Mouse (Mus musculus) heart, embryonic 10.5 days (tissue): Measurements from ENCODE around the gene Epn3. TPM values are rescaled to one million over a fixed set of nuclear protein-coding genes. Genes with fewer than 3 reads are reported as not detected.

ENCODE experiments used
- DNase-seq: peaks from one replicate; pipeline ENCODE4 v3.0.0-alpha.2; 2017; ENCODE audit warnings: low spot score
- H3K27ac ChIP-seq: fragments of 300-500 bp; sonication (generic); 2 replicates; pipeline ENCODE4 v1.5.1; 2016; ENCODE audit warnings: mild to moderate bottlenecking
- H3K27me3 ChIP-seq: fragments of 300-500 bp; sonication (generic); 2 replicates; pipeline ENCODE4 v1.6.1; 2016; ENCODE audit warnings: mild to moderate bottlenecking; ENCODE audit not compliant: poor library complexity, insufficient read depth, severe bottlenecking
- H3K36me3 ChIP-seq: fragments of 300-500 bp; sonication (generic); 2 replicates; pipeline ENCODE4 v1.6.1; 2016; ENCODE audit warnings: mild to moderate bottlenecking, moderate library complexity
- H3K4me1 ChIP-seq: fragments of 300-500 bp; sonication (generic); 2 replicates; pipeline ENCODE4 v1.6.1; 2016; ENCODE audit warnings: mild to moderate bottlenecking
- H3K4me3 ChIP-seq: fragments of 300-500 bp; sonication (generic); 2 replicates; pipeline ENCODE4 v1.5.1; 2016; ENCODE audit warnings: mild to moderate bottlenecking, moderate library complexity
- H3K9me3 ChIP-seq: fragments of 300-500 bp; sonication (generic); 2 replicates; pipeline ENCODE4 v1.6.1; 2016; ENCODE audit warnings: mild to moderate bottlenecking, moderate library complexity
- WGBS: fragments of 180-500 bp; shearing (Covaris S2); methylation state at CpG from one replicate; pipeline ENCODE4 v1.1.7; 2016; 5-methylcytosine and 5-hydroxymethylcytosine counted together
- polyA plus RNA-seq: library from polyadenylated mRNA; unstranded; fragments of >200 nt; fragmentation: Nextera tagmentation; extraction: Ambion mirVana; gene quantifications from 2 replicates; pipeline ENCODE4 v1.2.1, GENCODE M21; 2016

Gene Epn3
- polyA plus RNA-seq, 1 experiment from 2014 or later: 7.7 TPM

GRCm38 (mm10) chr11:94473707-94474543 lies 25.8 kb downstream of the Epn3 start, which contains the start of gene Cacna1g:
Gene Cacna1g, minus strand, starts transcription at chr11:94474198.
- peak within 1 kb of the TSS; percentile 69 for H3K27ac ChIP-seq
- H3K9me3 ChIP-seq: no peaks in the 10 kb centered on the region
- DNase-seq: peak; percentile 88
- H3K36me3 ChIP-seq: no peaks in the 10 kb centered on the region
- H3K4me1 ChIP-seq: peaks cover 56% of the 10 kb centered on the region
- peak within 1 kb of the TSS; percentile 71 for H3K4me3 ChIP-seq
- under 1% methylated on average over 62 of the region's 71 CpGs for WGBS
- peaks cover 93% of the 10 kb centered on the region for H3K27me3 ChIP-seq

GRCm38 (mm10) chr11:94472916-94473706 lies 26.7 kb downstream of the Epn3 start:
- H3K27me3 ChIP-seq: peaks cover 85% of the 10 kb centered on the region
- peak overlapping the region; percentile 69 for H3K27ac ChIP-seq
- WGBS: under 1% methylated on average over 49 of the region's 52 CpGs
- no peaks in the 10 kb centered on the region for H3K9me3 ChIP-seq
- no peak for DNase-seq
- H3K36me3 ChIP-seq: no peaks in the 10 kb centered on the region
- peak overlapping the region; percentile 71 for H3K4me3 ChIP-seq
- peaks cover 64% of the 10 kb centered on the region for H3K4me1 ChIP-seq

- Histone ChIP-seq H3K27ac (peak overlapping the region; percentile 69; the same call in 1 of the 2 replicates), H3K36me3 (no peaks in the 10 kb centered on the region), H3K9me3 (no peaks in the 10 kb centered on the region), H3K27me3 (peaks cover 79% of the 10 kb centered on the region), H3K4me3 (peak overlapping the region; percentile 71), H3K4me1 (peaks cover 68% of the 10 kb centered on the region)
- no peak for DNase-seq
- WGBS: 1% methylated on average over 15 of the region's 15 CpGs
These were observed 27.2 kb downstream of the Epn3 start for GRCm38 (mm10) chr11:94472585-94472915.

GRCm38 (mm10) chr11:94471740-94472584 lies 27.8 kb downstream of the Epn3 start:
- Histone ChIP-seq H3K27me3 (peaks cover 77% of the 10 kb centered on the region), H3K36me3 (no peaks in the 10 kb centered on the region), H3K4me3 (peak overlapping the region; percentile 71), H3K4me1 (peaks cover 73% of the 10 kb centered on the region), H3K27ac (peak overlapping the region; percentile 69; the same call in 1 of the 2 replicates), H3K9me3 (no peaks in the 10 kb centered on the region)
- DNase-seq: no peak
- 4% methylated on average over 17 of the region's 17 CpGs for WGBS

GRCm38 (mm10) chr11:94470391-94470790 lies 29.4 kb downstream of the Epn3 start:
- Histone ChIP-seq H3K4me1 (peaks cover 74% of the 10 kb centered on the region), H3K27ac (0 out of 2 replicates have a peak overlapping the region, but pooled peaks have one; percentile 16), H3K4me3 (no peak overlapping the region), H3K9me3 (no peaks in the 10 kb centered on the region), H3K27me3 (peaks cover 75% of the 10 kb centered on the region), H3K36me3 (no peaks in the 10 kb centered on the region)
- DNase-seq: no peak
- 61% methylated on average over 6 of the region's 7 CpGs for WGBS

- no peak overlapping the region for H3K4me3 ChIP-seq
- peaks cover 75% of the 10 kb centered on the region for H3K4me1 ChIP-seq
- DNase-seq: no peak
- H3K9me3 ChIP-seq: no peaks in the 10 kb centered on the region
- peaks cover 71% of the 10 kb centered on the region for H3K27me3 ChIP-seq
- WGBS: 46% methylated on average over 8 of the region's 9 CpGs
- H3K27ac ChIP-seq: peak overlapping the region; percentile 9; the same call in 1 of the 2 replicates
- no peaks in the 10 kb centered on the region for H3K36me3 ChIP-seq
These were observed 30.4 kb downstream of the Epn3 start for GRCm38 (mm10) chr11:94469136-94470064.

- DNase-seq: no peak
- Histone ChIP-seq H3K36me3 (no peaks in the 10 kb centered on the region), H3K4me3 (no peak overlapping the region; the same call in 1 of the 2 replicates), H3K27ac (no peak overlapping the region), H3K9me3 (no peaks in the 10 kb centered on the region), H3K4me1 (peaks cover 68% of the 10 kb centered on the region), H3K27me3 (peaks cover 68% of the 10 kb centered on the region)
- WGBS: 31% methylated on average over 4 of the region's 4 CpGs
These were observed 31.2 kb downstream of the Epn3 start for GRCm38 (mm10) chr11:94468582-94469064.

DNA sequence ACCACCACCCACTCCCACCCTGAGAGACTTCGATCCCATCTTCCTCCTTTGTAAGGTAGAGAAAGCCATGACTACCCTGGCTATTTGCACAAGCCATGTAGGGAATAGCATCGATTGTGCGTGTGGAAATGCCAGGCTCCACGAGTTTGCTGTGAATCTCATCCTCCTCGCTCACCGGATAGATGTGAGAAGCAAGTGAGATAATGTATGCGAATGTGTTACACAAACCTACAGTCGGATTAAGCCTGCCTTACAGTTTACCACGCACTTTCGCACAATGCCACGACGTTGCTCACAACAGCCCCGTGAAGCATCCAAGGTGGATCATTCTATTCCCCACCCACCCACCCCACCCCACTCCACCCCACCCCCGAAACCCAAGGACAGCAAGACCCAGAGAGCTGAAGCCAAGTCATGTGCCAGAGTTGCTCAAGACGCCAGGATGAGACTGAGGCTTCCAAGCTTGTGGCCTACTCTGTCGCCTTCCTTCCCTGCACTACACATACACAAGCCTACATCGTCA lies 33.4 kb downstream of the Epn3 start:
- 87% methylated on average over 17 of the region's 17 CpGs for WGBS
- peaks cover 46% of the 10 kb centered on the region for H3K4me1 ChIP-seq
- no peaks in the 10 kb centered on the region for H3K9me3 ChIP-seq
- H3K4me3 ChIP-seq: no peak overlapping the region
- H3K36me3 ChIP-seq: no peaks in the 10 kb centered on the region
- peaks cover 53% of the 10 kb centered on the region for H3K27me3 ChIP-seq
- H3K27ac ChIP-seq: no peak overlapping the region
- no peak for DNase-seq

DNA sequence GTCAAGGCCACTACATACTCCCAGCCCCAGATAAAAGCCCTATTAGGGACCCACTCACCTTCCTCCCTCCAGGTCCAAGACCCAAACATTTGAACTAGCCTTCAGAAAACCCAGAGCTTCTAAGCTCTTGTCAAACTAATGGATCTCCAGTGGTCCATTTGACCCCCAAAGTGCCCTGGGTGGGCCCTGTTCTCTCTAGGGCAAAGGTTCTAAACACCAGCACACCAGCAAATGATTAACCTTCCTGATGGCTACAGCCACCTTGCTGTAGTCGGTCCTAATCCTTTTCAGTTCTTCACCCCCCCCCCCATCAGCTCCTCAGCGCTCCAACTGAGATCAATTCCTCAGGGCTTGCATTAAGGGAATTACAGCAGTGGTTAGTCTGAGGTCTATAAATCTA lies 35.6 kb downstream of the Epn3 start:
- Histone ChIP-seq H3K4me1 (peaks cover 42% of the 10 kb centered on the region), H3K27me3 (peaks cover 41% of the 10 kb centered on the region; the same call in 1 of the 2 replicates), H3K9me3 (no peaks in the 10 kb centered on the region), H3K4me3 (no peak overlapping the region), H3K27ac (no peak overlapping the region), H3K36me3 (no peaks in the 10 kb centered on the region)
- 46% methylated on average over 2 of the region's 2 CpGs for WGBS
- no peak for DNase-seq

DNA sequence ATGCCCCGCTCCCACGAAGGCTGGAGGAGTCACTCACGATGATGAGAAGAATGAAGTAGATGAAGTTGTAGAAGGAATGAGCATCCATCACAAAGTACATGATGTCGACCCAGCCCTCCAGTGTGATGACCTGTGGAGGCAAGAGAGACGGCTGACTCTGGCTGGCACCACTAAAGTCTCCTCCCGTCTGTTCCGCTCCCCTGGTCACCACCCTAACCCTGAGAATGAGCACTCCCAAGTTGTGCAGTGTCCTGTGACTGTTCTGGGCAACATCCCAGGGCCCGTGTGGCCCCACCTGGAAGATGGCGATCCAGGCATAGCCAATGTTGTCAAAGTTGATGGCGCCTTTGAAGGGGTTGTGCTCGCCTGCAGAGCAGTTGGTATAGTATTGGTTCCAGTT lies 37.9 kb downstream of the Epn3 start:
- Histone ChIP-seq H3K27me3 (peaks cover 44% of the 10 kb centered on the region), H3K4me1 (peaks cover 30% of the 10 kb centered on the region), H3K36me3 (no peaks in the 10 kb centered on the region), H3K9me3 (no peaks in the 10 kb centered on the region), H3K27ac (no peak overlapping the region), H3K4me3 (no peak overlapping the region)
- WGBS: 91% methylated on average over 11 of the region's 11 CpGs
- DNase-seq: no peak

GRCm38 (mm10) chr11:94457001-94457400 lies 42.8 kb downstream of the Epn3 start:
- Histone ChIP-seq H3K9me3 (no peaks in the 10 kb centered on the region), H3K27ac (peak overlapping the region; percentile 13; the same call in 1 of the 2 replicates), H3K4me1 (peaks cover 34% of the 10 kb centered on the region), H3K4me3 (no peak overlapping the region), H3K27me3 (peaks cover 35% of the 10 kb centered on the region), H3K36me3 (no peaks in the 10 kb centered on the region)
- 71% methylated on average over 15 of the region's 15 CpGs for WGBS
- DNase-seq: no peak
